Mouse (Mus musculus) mouse trophoblast stem cell (cell line): Measurements from ENCODE around the gene Ppil4.
"Not testable (repeated sequence)": the region's sequence is repeated elsewhere in the genome, so short reads cannot be mapped to it uniquely, and the experiment has no call there.

ENCODE experiments used
- in situ Hi-C, 2 experiments: fragments of 300-500 bp; cut with MseI, MboI; formaldehyde crosslinking; loops; 2 replicates in 1 of 2; 3 replicates in 1 of 2; pipeline ENCODE4 v1.15.1; 2025

The Ppil4 gene

GRCm38 (mm10) chr10:7792751-7793385, at the start of gene Ppil4, which contains the start of gene Ginm1:
Ppil4 (plus strand) TSS chr10:7792891.
Ginm1 (minus strand) TSS chr10:7792824.
- in situ Hi-C loops, result no loop called here

- in situ Hi-C loops, result not testable (repeated sequence)
Observed at GRCm38 (mm10) chr10:7745528-7745927, 47.2 kb upstream of the Ppil4 start.

- in situ Hi-C loops, result no loop called here
Observed at GRCm38 (mm10) chr10:7748752-7749151, 43.9 kb upstream of the Ppil4 start.

GRCm38 (mm10) chr10:7757544-7757943, 35.1 kb upstream of the Ppil4 start:
- in situ Hi-C loops, result no loop called here

GRCm38 (mm10) chr10:7772346-7772745, 20.3 kb upstream of the Ppil4 start:
- in situ Hi-C loops, result no loop called here

- in situ Hi-C loops, result no loop called here
Observed at GRCm38 (mm10) chr10:7772769-7773168, 19.9 kb upstream of the Ppil4 start.

- in situ Hi-C loops, result no loop called here
Observed at GRCm38 (mm10) chr10:7775421-7775820, 17.3 kb upstream of the Ppil4 start.

GRCm38 (mm10) chr10:7778361-7778760, 14.3 kb upstream of the Ppil4 start:
- in situ Hi-C loops, result no loop called here

- in situ Hi-C loops, result no loop called here
Observed at GRCm38 (mm10) chr10:7779751-7780237, 12.9 kb upstream of the Ppil4 start.

- in situ Hi-C loops, result no loop called here
Observed at GRCm38 (mm10) chr10:7780238-7781176, 12.2 kb upstream of the Ppil4 start.

- in situ Hi-C loops, result no loop called here
Observed at GRCm38 (mm10) chr10:7781214-7781613, 11.5 kb upstream of the Ppil4 start.

GRCm38 (mm10) chr10:7787319-7787718, 5.4 kb upstream of the Ppil4 start:
- in situ Hi-C loops, result no loop called here

GRCm38 (mm10) chr10:7792254-7792750, 389 bp upstream of the Ppil4 start:
- in situ Hi-C loops, result no loop called here

GRCm38 (mm10) chr10:7801258-7801657, 8.6 kb downstream of the Ppil4 start:
- in situ Hi-C loops, result no loop called here

GRCm38 (mm10) chr10:7802519-7803140, 9.9 kb downstream of the Ppil4 start:
- in situ Hi-C loops, result no loop called here

GRCm38 (mm10) chr10:7809937-7810336, 17.2 kb downstream of the Ppil4 start:
- in situ Hi-C loops, result no loop called here

GRCm38 (mm10) chr10:7816476-7816875, 23.8 kb downstream of the Ppil4 start:
- in situ Hi-C loops, result no loop called here

- in situ Hi-C loops, result no loop called here
Observed at GRCm38 (mm10) chr10:7818676-7819075, 26.0 kb downstream of the Ppil4 start.

- in situ Hi-C loops, result no loop called here
Observed at GRCm38 (mm10) chr10:7819156-7819555, 26.5 kb downstream of the Ppil4 start.

GRCm38 (mm10) chr10:7819603-7820002, 26.9 kb downstream of the Ppil4 start:
- in situ Hi-C loops, result no loop called here

- in situ Hi-C loops, result no loop called here
Observed at GRCm38 (mm10) chr10:7820171-7820570, 27.5 kb downstream of the Ppil4 start.

GRCm38 (mm10) chr10:7821981-7822380, 29.3 kb downstream of the Ppil4 start:
- in situ Hi-C loops, result no loop called here
